Mouse (Mus musculus) cerebellum, adult 2 months (tissue): ENCODE measurements around the gene Cd2bp2. TPM values are rescaled to one million over a fixed set of nuclear protein-coding genes. Genes with fewer than 3 reads are reported as not detected.

Experiments
- DNase-seq, 2 experiments: peaks; one replicate each; pipeline ENCODE4 v3.0.0; 2021
- H3K27ac ChIP-seq: fragments of 200-500 bp; 2 replicates; pipeline ENCODE4 v1.5.1; 2012; ENCODE audit warnings: low read length, control low read depth, inconsistent platforms; ENCODE audit not compliant: insufficient read depth
- H3K27me3 ChIP-seq: fragments of 200-500 bp; 2 replicates; pipeline ENCODE4 v1.6.1; 2012; ENCODE audit warnings: inconsistent platforms, mild to moderate bottlenecking, low read length, moderate library complexity; ENCODE audit not compliant: control insufficient read depth, insufficient read depth
- H3K4me1 ChIP-seq: fragments of 200-500 bp; 2 replicates; pipeline ENCODE4 v1.6.1; 2011; ENCODE audit warnings: low read length; ENCODE audit not compliant: control insufficient read depth, insufficient read depth
- H3K4me3 ChIP-seq: fragments of 200-500 bp; replicated peaks from 2 replicates; pipeline ENCODE3; 2011; ENCODE audit warnings: mild to moderate bottlenecking, low read depth, low read length, control low read depth; ENCODE audit not compliant: insufficient read depth
- CTCF ChIP-seq: fragments of 200-500 bp; IDR thresholded peaks from 2 replicates; pipeline ENCODE4 v1.5.1; 2011; ENCODE audit warnings: low read depth, mild to moderate bottlenecking, control low read depth, low read length, moderate library complexity, borderline replicate concordance; ENCODE audit not compliant: insufficient read depth
- POLR2A ChIP-seq: fragments of 200-500 bp; IDR thresholded peaks from 2 replicates; pipeline ENCODE4 v1.6.1; 2011; ENCODE audit warnings: low read length, control low read depth, borderline replicate concordance; ENCODE audit not compliant: insufficient read depth
- WGBS: fragments of 180-500 bp; shearing (Covaris S2); methylation state at CpG from one replicate; pipeline ENCODE4 v1.1.7; 2018; 5-methylcytosine and 5-hydroxymethylcytosine counted together
- polyA plus RNA-seq: library from polyadenylated mRNA; depleted of rRNA; stranded (reverse); fragments of >200 nt; gene quantifications from 2 replicates; pipeline ENCODE4 v1.2.3, GENCODE M21; 2012; rRNA removed

Gene Cd2bp2
- polyA plus RNA-seq, 1 experiment, result 103 TPM

DNA sequence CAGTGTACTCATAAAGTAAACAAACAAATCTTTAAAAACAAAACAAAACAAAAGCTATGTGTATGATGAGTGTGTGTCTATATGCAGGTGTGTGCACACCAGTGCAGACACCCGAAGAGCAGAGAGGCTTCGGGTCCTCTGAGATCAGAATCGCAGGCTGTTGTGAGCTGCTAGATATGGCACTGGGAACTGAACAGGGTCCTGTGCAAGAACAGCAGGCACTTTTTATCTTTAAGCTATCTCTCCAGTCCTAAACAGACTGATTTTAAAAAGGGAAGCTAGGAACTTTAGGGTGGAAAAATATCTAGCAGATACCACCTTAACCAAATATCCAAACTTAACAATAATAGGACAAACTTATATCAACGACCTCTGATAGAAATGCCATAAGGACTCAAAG, 53.2 kb downstream of the Cd2bp2 start:
- TF ChIP-seq POLR2A (no peak), CTCF (no peak)
- 90% methylated on average over 4 of the region's 4 CpGs for WGBS
- no peak for DNase-seq

GRCm38 (mm10) chr7:127142214-127142613, 53.6 kb downstream of the Cd2bp2 start:
- H3K27ac ChIP-seq, result no peak overlapping the region
- no peak for DNase-seq
- no peaks in the 10 kb centered on the region for H3K27me3 ChIP-seq
- no peak overlapping the region for H3K4me3 ChIP-seq
- TF ChIP-seq CTCF, result no peak
- TF ChIP-seq POLR2A, result no peak
- 44% methylated on average over 2 of the region's 2 CpGs for WGBS
- no peaks in the 10 kb centered on the region for H3K4me1 ChIP-seq

More for the DNA sequence above, 53.2 kb downstream of the Cd2bp2 start:
- Histone ChIP-seq H3K27ac (no peak overlapping the region), H3K4me3 (no peak overlapping the region), H3K4me1 (no peaks in the 10 kb centered on the region), H3K27me3 (no peaks in the 10 kb centered on the region)

Other genes starting within 250 kb of the Cd2bp2 start
- 41.8 and 42.4 TPM in 2 replicates for gene Asphd1, start 246.5 kb downstream of the Cd2bp2 start, polyA plus RNA-seq
- gene Sez6l2, start 245.5 kb downstream of the Cd2bp2 start, polyA plus RNA-seq, result 359 and 364 TPM in 2 replicates
- gene Cdipt, start 220.1 kb downstream of the Cd2bp2 start, polyA plus RNA-seq, result 255 and 281 TPM in 2 replicates
- gene Cdiptos, start 220.0 kb downstream of the Cd2bp2 start, polyA plus RNA-seq, result 0.92 and 1.1 TPM in 2 replicates
- 19.9 and 21.0 TPM in 2 replicates for gene Mvp, start 181.4 kb downstream of the Cd2bp2 start, polyA plus RNA-seq
- gene Pagr1b, start 179.6 kb downstream of the Cd2bp2 start, polyA plus RNA-seq, result 2.8 and 5.2 TPM in 2 replicates
- 91.6 and 105 TPM in 2 replicates for gene Pagr1a, start 178.7 kb downstream of the Cd2bp2 start, polyA plus RNA-seq
- 362 and 365 TPM in 2 replicates for gene Gm42742, start 175.0 kb downstream of the Cd2bp2 start, polyA plus RNA-seq
- 600 and 672 TPM in 2 replicates for gene Prrt2, start 174.8 kb downstream of the Cd2bp2 start, polyA plus RNA-seq
- gene Maz, start 169.0 kb downstream of the Cd2bp2 start, polyA plus RNA-seq, result 198 and 213 TPM in 2 replicates
- gene Kif22, start 153.6 kb downstream of the Cd2bp2 start, polyA plus RNA-seq, result 7.7 and 9.1 TPM in 2 replicates
- gene Zg16, start 108.7 kb downstream of the Cd2bp2 start, polyA plus RNA-seq, result 0.34 TPM in 1 of 2 replicates, not detected in the other
- 1.4 and 2.1 TPM in 2 replicates for gene AI467606, start 104.7 kb downstream of the Cd2bp2 start, polyA plus RNA-seq
- 2.1 and 2.2 TPM in 2 replicates for gene Qprt, start 73.8 kb downstream of the Cd2bp2 start, polyA plus RNA-seq
- 0.16 and 0.18 TPM in 2 replicates for gene Spn, start 58.2 kb downstream of the Cd2bp2 start, polyA plus RNA-seq
- 72.4 and 83.9 TPM in 2 replicates for gene Tbc1d10b, start 12.4 kb upstream of the Cd2bp2 start, polyA plus RNA-seq
- gene Mylpf, start 12.8 kb upstream of the Cd2bp2 start, polyA plus RNA-seq, result 1.6 and 3.0 TPM in 2 replicates
- 16.6 and 17.6 TPM in 2 replicates for gene Zfp553, start 37.0 kb upstream of the Cd2bp2 start, polyA plus RNA-seq
- gene Sept1, start 37.1 kb upstream of the Cd2bp2 start, polyA plus RNA-seq, result 11.3 and 12.5 TPM in 2 replicates
- gene Zfp771, start 48.2 kb upstream of the Cd2bp2 start, polyA plus RNA-seq, result 88.7 and 95.4 TPM in 2 replicates
- 23.8 and 25.6 TPM in 2 replicates for gene Dctpp1, start 64.7 kb upstream of the Cd2bp2 start, polyA plus RNA-seq
- gene Sephs2, start 78.0 kb upstream of the Cd2bp2 start, polyA plus RNA-seq, result 31.1 and 31.7 TPM in 2 replicates
- 0.87 and 1.4 TPM in 2 replicates for gene Itgal, start 100.2 kb upstream of the Cd2bp2 start, polyA plus RNA-seq
- 21.2 TPM in 2 replicates for gene Zfp768, start 149.5 kb upstream of the Cd2bp2 start, polyA plus RNA-seq
- gene Zfp747, start 180.0 kb upstream of the Cd2bp2 start, polyA plus RNA-seq, result 8.2 and 8.6 TPM in 2 replicates
- gene 9130019O22Rik, start 191.1 kb upstream of the Cd2bp2 start, polyA plus RNA-seq, result 3.9 and 4.4 TPM in 2 replicates
- 4.8 and 5.9 TPM in 2 replicates for gene E430018J23Rik, start 197.6 kb upstream of the Cd2bp2 start, polyA plus RNA-seq
- gene Zfp764, start 210.8 kb upstream of the Cd2bp2 start, polyA plus RNA-seq, result 4.0 and 4.3 TPM in 2 replicates
- 19.3 and 20.6 TPM in 2 replicates for gene Zfp688, start 226.0 kb upstream of the Cd2bp2 start, polyA plus RNA-seq